Mouse (Mus musculus) kidney, postnatal 4 days (tissue): ENCODE measurements around the gene Lbh.

Source experiments
- DNase-seq, 2 experiments: peaks; one replicate each; pipeline ENCODE4 v3.0.0; 2021; ENCODE audit warnings: mixed read lengths in 2 of 2

Gene Lbh

DNA sequence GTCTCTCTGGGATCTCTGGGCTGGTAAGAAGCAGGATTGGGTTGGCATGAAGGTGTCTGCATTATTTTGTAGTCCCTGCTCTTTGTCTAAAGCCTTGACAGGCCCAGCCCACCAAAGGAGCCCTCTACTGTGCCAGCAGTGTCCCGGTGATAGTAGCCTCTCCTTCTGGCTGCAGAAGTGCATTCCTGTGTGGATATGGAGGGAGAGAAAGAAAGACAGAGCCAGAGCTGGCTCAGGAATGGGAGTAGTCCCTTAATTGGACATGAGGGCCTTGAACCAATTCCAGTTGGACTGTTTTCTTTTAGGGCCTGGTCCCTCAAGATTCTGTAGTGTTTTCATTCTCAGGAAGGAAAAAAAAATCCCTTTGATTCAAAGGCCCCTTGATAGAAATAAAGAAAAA is 6.4 kb upstream of the Lbh start:
- no peak for DNase-seq

DNA sequence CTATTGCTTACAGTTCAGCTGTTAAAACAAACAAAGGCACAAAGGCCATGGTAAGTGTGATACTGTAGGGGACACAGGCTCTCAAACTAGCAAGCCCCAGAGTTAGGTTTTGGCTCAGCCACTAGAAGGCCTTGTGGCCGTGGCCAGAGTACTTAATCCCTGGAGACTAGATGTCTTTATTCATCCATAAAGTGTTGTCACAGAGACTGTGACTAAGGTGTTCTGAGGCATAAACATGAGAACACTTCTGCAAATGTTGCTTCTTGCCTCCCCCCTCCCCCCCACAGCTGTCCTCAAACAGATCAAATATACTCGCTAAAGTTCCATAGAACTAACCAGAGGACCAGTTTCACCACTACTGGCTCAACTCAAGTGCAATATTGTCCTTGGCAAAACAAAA is 4.0 kb upstream of the Lbh start:
- no peak for DNase-seq

DNA sequence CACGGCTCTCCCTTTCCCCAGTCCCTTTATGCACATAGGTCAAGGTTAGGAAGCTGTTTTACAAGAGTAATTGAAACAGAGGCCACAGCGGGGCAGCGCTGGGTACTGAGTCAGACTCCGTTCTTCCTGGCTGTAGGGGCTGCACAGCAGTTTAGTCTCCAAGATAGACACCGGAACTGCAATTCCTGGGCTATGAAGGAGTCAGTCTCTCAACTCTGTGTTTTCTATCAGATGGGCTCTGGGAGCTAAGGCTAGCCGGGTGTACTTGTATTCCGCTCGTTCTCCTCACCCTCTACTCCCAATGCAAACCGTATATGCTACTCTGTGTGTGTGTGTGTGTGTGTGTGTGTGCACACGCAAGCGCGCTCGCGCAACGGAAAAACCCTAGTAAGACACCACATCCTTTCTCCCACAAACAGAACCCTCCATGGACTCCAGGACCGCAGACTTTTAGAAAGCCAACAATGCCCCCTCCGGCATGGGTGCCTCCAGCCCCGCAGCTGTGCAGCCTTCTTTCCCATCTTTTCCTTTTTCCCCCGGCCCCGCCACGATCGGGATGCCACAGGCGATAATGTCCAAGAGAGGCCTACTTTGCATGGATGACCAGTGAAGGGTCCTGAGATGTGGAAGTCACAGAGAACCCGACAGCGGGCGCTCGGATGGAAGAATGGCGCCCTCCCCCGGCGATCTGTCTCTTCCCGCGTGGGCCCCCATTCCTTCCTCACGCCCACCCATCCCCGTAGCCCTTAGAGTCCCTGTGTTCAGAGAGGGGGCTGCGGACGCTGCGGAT is 669 bp upstream of the Lbh start:
- peak; percentile 76 to 83 for DNase-seq

DNA sequence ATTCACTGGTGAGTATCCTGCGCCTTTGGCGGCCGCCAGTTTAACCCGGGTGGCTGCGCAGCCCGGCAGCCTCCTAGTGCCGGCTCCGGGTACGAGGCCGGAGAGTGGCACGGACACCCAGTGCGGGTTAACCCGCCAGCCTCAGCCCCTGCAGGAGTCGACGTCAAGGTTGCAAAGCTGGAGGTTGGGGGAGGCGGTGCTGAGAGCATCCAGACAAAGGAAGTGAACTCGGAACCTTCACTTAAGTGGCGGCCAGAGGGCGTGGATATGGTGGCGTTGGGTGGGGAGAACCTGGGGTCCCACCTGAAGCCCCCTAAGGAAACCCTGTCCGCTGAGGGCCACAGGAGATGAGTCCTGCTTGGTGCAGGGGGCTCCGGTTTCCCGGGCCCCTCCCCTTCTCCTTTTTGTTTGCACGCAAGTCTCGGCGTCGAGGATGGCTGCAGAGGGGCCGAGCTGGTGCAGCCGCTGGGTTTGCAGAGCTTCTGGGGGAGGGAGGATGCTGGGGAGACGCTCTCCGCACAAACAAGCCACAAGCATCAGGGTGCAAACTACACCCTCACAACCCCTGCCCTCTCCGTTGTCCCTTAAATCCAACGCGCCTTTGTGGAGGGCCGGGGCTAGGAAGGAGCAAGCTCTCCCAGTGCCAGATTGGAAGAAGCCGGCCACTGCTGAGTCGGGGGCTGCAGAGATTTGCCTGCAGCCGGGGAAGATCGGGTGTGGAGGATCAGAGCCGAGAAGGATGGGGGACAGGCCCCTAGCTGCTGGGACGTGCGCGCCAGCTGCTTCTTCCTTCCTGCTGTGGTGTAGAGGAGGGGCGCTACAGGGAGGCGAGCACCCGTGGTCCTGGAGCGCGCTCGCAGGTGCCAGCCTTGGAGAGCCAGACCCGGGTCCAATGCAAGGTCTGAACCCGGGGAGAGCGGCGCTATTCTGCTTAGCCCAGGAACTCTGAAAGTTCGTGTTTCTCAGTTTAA is 751 bp downstream of the Lbh start:
- peak; percentile 59 to 70 for DNase-seq

DNA sequence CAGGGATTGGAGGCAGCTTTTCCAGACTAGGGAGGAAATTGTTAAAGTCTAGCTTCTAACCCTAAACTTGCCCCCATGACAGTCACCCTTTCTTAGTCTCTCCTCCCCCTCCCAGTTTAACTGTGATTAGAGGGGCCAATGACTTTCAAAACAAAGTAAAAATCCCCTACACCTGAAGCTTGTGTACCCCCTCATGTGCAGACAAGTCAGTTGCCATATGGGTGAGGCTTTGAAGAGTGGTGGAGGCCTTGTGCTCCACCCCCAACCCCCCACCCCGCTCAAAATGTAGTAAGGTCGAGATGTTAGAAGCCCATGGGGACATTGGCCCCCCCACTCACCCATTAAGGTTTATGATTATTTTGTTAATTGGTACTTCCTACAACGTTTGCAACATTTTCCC is 1.5 kb downstream of the Lbh start:
- DNase-seq, result no peak

DNA sequence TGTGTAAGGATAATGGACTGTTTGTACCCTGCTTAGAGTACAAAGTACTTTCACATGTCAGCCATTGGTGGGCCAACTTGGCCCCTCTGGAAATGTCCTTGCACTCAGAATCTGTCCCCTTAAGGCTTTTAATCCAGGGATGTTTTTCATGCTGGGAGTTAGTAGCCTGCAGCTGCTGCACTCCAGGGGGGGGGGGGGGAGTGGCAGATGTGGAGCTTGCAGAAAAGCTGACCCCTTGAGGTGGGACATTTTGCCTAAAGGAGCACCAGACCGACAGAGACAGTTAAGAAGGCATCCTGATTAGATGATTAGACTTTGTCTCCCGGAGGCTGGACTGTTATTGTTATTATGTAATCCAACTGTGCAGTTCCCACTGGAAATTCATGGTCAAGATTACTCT is 2.3 kb downstream of the Lbh start:
- DNase-seq, result no peak

DNA sequence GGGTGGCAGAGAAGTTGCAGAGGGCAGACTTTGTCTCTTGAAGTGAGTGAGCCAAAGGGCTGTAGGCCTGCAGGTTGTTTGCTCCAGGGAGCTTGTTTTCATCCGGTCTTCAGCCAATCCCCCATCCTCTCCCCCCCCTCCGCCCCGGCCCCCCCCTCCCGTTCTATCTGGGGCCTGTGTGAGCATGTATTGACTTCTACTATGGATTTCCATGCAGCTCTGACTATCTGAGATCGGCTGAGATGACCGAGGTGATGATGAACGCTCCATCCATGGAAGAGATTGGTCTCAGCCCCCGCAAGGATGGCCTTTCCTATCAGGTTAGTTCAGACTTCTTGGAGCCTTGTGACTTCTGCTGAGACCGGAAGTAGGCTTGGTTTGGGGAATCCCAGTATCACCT is 2.9 kb downstream of the Lbh start:
- DNase-seq, result no peak

DNA sequence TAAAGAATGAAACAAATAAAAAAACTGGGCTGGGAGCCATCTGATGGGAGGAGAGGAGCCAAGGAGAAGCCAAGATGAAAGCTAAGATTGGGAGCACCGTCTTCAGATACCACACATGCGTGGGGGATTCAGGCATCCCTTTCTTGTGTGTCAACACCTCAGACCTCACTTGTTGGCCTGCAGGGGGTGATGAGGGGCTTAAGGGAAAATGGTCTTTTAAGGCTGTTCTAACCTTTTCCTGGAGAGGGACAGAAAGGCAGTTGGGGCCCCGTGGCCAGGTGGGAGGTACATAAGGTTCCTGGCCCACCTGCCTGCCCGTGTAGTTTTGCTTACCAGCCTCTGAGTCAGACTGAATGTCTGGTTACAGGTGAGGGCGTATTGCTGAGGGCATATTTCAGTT is 4.1 kb downstream of the Lbh start:
- no peak for DNase-seq

DNA sequence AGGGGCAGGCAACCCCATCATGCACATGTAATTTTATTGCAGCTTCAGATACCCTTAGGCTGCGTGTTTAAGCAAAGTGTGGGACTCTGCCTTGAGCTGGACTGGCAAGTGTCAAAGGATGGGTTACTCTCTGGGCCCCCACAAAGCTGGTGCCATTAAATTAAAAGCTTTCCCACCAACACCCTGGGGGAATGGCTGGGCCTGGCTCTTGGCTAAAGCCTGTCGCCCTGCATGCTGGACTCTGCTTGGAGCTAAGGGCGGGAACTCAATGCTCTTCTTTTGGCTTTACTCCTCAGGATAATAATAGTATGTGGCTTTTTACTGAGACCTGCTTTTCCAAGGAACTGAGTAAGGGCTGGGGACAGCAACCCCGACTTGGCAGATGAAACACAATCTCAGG is 5.2 kb downstream of the Lbh start:
- DNase-seq, result no peak

DNA sequence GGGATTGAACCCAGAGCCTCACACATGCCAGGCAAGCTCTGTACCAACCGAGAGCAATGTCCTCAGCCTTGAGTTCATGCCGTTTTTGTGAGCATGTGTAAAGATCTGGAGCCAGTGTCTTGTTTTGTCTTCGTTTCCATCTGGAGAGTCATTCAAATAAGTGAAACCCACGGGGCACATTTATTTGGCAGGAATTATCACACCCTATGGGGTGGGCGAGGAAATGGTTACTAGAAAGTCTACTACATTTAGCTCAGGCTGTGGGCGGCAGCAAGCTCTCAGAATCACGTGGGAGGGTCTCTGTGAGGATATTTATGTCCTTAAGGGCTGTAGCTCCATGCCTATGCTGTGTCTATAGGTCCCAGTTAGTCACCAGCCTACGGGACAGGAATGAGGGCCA is 6.2 kb downstream of the Lbh start:
- DNase-seq, result no peak

DNA sequence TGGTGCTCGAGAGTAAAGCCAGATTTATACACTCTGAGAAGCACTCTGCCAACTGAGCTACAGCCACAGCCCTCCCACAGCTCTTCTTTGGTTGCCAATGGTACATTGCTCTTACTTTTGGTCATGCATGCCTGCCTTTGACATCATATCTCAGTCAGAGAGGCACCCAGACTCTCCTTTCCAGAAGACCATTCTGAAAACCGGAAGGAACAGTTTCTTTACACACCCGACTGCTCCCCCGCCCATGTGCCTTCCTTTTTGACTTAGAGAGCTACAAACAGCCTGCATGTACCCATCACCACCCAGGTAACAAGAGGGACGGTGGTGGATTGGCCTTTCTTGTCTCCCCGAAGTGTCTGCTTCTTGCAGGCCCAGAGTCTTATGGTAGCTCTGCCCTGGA is 7.0 kb downstream of the Lbh start:
- no peak for DNase-seq

DNA sequence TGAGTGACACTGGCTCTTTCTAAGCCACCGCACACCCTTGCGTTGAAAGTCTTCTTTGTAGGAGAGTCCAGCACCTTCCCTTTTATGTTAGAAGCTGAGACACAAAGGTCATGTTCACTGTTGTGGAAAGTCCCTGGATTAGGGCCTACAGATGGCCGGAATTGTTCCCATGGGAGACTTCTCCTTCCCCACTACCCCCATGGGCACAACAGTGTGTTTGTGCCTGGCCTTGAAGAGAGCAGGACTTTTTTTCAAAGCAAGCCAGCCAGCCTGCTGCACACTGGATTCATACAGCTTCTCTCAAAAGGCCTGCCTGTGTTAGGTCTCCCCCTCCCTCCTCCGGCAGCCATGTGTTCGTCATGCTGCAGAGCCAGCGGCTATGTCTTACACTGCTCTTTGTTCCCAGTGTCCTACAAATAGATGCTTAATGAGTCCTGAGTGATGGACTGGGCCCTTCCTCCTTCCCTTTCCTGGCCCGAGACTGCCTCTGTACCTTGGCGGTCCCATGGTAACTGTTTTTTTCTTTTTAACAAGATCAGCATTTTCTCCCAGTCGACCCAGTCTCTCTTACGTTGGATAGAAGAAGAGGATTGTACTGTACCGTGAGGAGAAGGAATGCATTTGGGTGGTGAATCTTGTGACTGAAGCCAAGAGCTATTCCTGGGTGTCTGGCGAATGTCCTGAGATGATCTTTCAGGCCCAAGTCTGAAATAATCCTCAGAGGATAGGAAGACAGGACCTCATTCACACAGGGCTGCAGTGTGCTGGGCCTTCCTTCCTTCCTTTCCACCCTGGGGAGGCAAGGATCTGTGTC is 7.9 kb downstream of the Lbh start:
- peak; percentile 53 to 68 for DNase-seq

DNA sequence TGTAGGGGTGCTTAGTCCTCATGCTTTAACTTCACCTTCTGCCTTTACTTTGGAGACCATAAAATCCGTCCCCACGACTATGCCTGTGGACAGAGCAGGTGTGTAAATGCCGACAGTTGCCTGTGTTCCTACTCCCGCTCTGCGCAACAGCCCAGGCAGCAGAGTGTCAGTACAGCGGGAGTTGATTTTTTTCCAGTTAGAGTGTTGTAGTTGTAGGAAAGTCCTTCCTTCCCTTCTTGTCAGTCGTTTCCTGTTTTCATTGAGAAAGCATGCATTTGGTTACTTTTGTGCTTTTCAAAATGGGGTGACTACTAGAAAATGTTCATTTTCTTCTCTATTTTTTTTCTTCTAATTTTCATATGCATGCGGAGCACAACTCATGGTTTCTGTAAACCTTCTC is 8.9 kb downstream of the Lbh start:
- no peak for DNase-seq

DNA sequence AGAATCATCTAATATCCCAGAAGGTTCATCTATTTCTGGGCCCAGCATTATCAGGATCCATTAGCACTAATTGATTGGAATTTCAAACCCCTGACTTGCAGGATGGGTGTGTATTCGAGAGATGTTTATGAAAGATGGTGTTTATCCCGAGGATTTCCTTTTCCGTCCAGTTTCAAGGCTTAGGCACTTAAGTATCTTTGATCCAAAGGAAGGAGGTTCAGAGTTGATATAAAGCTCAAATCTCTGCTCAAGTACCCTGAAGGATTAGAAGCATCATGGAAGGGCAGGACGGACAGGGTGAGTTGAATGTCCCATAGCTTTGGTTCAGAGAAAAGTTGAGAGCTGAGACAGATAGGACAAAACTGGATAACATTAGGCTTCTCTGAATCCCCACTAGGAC is 15.0 kb downstream of the Lbh start:
- DNase-seq, result no peak

DNA sequence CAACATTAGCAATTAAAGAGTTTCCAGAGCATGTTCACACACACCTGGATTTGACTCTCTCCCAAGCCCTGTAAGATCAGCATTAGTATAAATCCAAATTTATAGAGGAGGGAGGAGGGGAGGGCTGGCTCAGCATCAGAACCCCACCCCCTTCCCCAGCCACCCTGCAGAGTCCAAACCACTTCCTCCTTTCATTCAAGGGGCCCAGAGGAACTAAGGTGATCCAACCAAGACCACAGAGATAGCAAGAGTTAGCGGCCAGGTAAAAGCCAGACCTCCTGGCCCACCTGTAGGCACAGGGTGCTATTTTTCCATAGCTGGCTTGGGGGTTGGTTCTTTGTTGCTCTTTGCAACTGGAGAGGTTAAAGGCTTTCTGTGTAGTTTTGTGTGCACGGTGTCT is 16.0 kb downstream of the Lbh start:
- DNase-seq, result no peak

DNA sequence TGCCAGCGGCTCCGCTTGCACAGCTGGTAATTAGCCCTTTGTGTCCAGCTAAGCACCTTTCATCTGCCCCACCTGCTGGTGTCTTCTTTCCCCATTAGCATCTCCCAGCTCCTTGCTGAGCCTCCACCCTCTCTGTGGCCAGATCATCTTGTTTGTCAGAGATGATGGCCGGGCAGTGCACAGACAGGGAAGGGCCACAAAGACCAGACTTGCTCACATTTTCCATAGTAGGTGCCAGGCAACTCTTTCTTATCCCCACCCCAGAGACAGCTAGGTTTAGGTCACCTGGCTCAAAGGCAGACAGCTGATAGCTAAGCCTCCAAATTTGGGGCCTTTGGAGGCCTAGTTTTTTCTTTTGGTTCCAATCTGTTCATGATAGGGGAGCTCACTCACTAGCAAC is 16.5 kb downstream of the Lbh start:
- DNase-seq, result no peak

DNA sequence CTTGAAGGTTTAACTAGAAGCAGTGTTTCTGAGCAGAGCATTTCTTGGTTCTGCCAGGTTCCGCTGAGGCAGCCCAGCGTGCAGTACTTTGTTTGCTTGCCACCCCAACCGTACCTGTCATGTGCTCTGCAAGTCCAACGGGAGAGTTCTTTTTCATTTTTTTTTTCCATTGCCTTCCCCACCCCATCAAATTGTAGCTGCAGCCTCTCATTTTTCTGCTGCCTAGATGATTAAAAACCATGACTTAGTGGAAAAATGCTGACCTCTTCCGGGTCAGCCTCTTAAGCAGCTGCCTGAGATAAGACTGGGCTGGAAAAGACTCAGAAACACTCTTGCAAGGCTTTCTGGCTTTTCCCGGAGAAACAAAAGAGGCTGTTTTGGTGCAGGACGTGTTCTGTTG is 17.8 kb downstream of the Lbh start:
- peak in 1 of 2 experiments; percentile 27 for DNase-seq

DNA sequence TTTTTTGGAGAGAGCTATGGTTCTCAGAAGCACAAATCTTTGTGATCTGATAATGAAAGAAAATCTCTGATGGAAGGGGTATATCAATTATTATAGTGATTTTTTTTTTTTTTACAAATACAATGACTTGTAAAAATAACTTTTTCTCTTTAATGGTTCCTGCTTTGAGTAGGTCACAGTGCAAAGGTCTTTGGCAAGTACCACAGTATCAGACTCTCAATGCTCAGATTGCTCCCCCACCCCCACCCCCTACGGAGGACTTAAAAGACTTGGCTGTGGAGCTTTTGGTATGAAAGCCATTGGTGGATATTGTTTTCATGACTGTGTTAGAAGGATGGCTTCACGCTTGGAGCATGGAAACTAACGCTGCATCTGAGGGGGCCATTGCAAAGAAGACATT is 18.2 kb downstream of the Lbh start:
- DNase-seq, result no peak

DNA sequence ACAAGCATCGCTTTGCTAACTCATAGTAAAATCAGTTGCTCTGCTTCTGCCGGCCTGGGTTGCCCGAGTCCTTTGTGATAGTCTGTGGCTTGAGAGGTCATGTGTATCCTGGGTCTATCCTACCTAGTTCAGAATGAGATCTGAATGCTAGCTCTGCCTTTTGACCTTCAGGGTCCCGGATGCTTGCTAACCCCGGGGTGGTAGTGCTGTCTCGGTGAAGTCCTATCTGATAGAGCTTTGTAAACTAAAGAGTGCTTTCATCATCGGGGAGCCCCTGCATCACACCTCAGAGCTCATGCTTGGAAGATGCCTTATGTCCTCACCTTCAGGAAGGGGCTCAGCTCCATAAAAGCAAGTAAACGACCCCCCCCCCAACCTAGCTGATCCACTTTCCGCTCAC is 19.1 kb downstream of the Lbh start:
- no peak for DNase-seq

DNA sequence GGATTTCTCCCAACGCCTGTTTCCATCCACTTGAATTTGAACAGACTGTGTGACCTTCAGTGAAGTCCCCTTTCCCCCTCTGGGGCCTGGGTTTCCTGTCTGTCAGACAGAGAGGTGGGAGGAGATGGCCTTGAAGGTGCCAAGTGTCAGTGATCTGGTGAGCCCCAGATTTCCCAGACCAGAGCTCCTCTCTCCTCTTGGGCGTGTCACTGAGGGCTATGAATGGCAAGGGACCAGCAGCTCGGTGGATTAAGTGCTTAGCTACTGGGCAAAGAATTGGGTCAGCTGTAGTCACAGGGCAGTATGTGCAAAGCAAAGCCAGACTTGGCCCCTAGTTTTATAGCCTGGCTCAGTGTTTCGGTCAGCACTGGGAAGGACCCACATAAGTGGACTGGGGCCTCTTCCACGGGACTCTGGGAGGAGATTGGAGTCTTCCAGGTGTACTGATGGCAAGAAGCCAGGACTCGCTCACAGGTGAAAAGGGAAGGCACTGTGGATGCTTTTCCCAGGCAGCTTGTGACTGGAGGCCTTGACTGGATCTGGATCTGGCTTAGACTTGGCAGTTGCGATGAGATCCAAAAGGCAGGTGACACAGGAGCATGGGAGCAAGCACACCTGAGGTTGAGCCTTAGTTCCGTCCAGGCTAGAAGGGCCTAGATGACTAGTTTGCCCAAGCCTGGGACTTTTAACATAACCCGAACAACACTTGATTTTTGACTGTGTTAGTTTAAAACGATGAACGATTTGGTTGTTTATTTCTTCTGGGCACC is 20.1 kb downstream of the Lbh start:
- DNase-seq, result peak; percentile 29 to 34

DNA sequence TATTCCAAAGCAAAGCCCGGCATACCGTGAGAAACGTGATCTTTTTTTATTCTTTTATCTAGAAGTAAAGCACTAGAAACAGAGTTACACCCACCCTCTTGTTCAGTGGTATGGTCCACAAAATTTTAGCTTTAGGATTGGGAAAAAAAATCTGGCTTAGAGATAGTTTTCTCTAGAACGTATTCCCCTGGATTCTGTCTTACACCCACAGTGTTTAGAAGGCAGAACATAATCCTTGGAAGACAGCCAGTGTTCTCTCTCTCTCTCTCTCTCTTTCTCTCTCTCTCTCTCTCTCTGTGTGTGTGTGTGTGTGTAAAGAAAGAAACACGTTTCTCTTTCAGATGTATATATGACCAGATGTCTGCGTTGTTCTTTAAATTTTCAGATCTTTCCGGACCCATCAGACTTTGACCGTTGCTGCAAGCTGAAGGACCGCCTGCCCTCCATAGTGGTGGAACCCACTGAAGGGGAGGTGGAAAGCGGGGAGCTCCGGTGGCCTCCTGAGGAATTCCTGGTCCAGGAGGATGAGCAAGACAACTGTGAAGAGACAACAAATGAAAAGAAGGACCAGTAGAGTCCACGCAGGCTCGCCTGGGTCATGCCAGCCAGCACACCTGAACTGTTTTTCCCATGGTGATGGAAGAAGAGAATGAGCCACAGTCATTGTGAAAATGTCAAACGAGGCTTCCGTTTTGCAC is 20.9 kb downstream of the Lbh start:
- no peak for DNase-seq

DNA sequence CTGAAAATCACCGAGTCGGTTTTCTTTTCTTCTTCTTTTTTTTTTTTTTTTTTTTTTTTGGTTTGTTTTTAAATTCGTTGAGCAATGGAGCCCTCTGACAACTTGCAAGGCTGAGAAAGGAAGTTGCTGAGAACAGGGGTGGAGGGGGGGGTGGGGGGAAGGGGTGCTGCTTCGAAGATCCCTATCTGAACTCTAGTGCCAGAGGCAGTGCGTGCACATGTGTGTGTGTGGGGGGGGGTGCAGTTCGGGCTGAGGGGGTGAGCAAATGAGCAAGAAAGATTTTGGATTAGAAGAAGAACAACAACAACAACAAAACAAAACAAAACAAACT is 21.4 kb downstream of the Lbh start:
- DNase-seq, result no peak
